Mouse (Mus musculus) forebrain, embryonic 14.5 days (tissue): ENCODE measurements around the gene Hrct1. TPM values are rescaled to one million over a fixed set of nuclear protein-coding genes. Genes with fewer than 3 reads are reported as not detected.

Experiments used
- ATAC-seq: fragments of 200-750 bp; cut with Nextera tagmentation; 2 replicates; pipeline ENCODE4 v1.8.0; 2017; ENCODE audit warnings: mild to moderate bottlenecking, moderate library complexity
- DNase-seq: peaks from one replicate; pipeline ENCODE4 v3.0.0-alpha.2; 2015; ENCODE audit warnings: low spot score
- H3K27ac ChIP-seq: fragments of 300-500 bp; sonication (generic); 2 replicates; pipeline ENCODE4 v1.5.1; 2014; ENCODE audit warnings: low read depth, mild to moderate bottlenecking, control low read depth, low read length, moderate library complexity
- H3K27me3 ChIP-seq: fragments of 300-500 bp; sonication (generic); replicated peaks from 2 replicates; pipeline ENCODE4 v1.6.1; 2014; ENCODE audit warnings: low read length, control low read depth, mixed read lengths; ENCODE audit not compliant: control insufficient read depth, insufficient read depth
- H3K36me3 ChIP-seq: fragments of 300-500 bp; sonication (generic); 2 replicates; pipeline ENCODE4 v1.6.1; 2014; ENCODE audit warnings: low read length, control low read depth; ENCODE audit not compliant: control insufficient read depth, insufficient read depth
- H3K4me1 ChIP-seq: fragments of 300-500 bp; sonication (generic); 2 replicates; pipeline ENCODE4 v1.6.1; 2014; ENCODE audit warnings: antibody characterized with exemption, low read length, control low read depth; ENCODE audit not compliant: control insufficient read depth, insufficient read depth
- H3K4me2 ChIP-seq: fragments of 300-500 bp; sonication (generic); 2 replicates; pipeline ENCODE4 v1.6.1; 2014; ENCODE audit warnings: mild to moderate bottlenecking, control low read depth, low read length
- H3K4me3 ChIP-seq: fragments of 300-500 bp; sonication (generic); 2 replicates; pipeline ENCODE4 v1.5.1; 2014; ENCODE audit warnings: low read depth, low read length, control low read depth
- H3K9ac ChIP-seq: fragments of 300-500 bp; sonication (generic); 2 replicates; pipeline ENCODE4 v1.6.1; 2014; ENCODE audit warnings: mild to moderate bottlenecking, low read length, control low read depth, moderate library complexity
- H3K9me3 ChIP-seq: fragments of 300-500 bp; sonication (generic); replicated peaks from 2 replicates; pipeline ENCODE4 v1.6.1; 2016; ENCODE audit warnings: low read length, control low read depth, mixed read lengths; ENCODE audit not compliant: control insufficient read depth
- WGBS: fragments of 180-500 bp; shearing (Covaris S2); extraction: QIAGEN DNeasy Blood & Tissue Kit; methylation state at CpG from one replicate; pipeline ENCODE4 v1.1.7; 2014; 5-methylcytosine and 5-hydroxymethylcytosine counted together
- polyA plus RNA-seq: library from polyadenylated mRNA; unstranded; fragments of >200 nt; fragmentation: Nextera tagmentation; extraction: Ambion mirVana; gene quantifications from 2 replicates; pipeline ENCODE4 v1.2.1, GENCODE M21; 2014

Hrct1 gene
- polyA plus RNA-seq, 1 experiment from 2014 or later: 0.36 TPM

DNA sequence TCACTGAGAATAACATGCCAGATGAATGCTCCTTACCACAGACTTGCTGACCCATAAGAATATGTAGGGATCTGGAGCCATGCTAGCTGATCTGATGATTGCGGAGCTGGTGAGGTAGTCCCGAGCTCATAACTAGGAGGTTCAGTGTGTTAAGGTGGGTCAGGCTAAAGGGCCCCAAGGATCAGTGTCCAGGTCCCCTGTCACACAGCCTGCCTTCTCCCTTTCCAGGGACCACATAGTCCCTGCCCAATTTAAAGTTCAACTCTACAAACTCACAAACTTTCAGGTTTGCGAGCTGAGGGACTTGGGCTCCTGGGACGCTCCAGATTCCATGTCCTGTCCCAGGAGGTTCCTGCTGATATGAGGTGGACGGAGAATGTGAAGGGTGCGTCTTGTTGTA lies 26.3 kb upstream of the Hrct1 start, which contains the start of gene Olfr70:
Gene Olfr70, minus strand, starts transcription at position 101 of the 400 bp plus-strand sequence.
- no peak for ATAC-seq
- no peak within 1 kb of the TSS for H3K27ac ChIP-seq
- WGBS: 92% methylated on average over 6 of the region's 6 CpGs

GRCm38 (mm10) chr4:43703439-43703838 lies 23.5 kb upstream of the Hrct1 start:
- DNase-seq (no peak), ATAC-seq (no peak)
- H3K4me1 ChIP-seq: no peaks in the 10 kb centered on the region
- H3K36me3 ChIP-seq: no peaks in the 10 kb centered on the region
- H3K9me3 ChIP-seq: no peaks in the 10 kb centered on the region
- no peak overlapping the region for H3K4me2 ChIP-seq
- H3K4me3 ChIP-seq: no peak overlapping the region
- no peaks in the 10 kb centered on the region for H3K27me3 ChIP-seq
- no peak overlapping the region for H3K27ac ChIP-seq
- WGBS: 78% methylated on average over 6 of the region's 6 CpGs
- no peak overlapping the region for H3K9ac ChIP-seq

More for the DNA sequence above, 26.3 kb upstream of the Hrct1 start, which contains the start of gene Olfr70:
- no peak for DNase-seq
- Histone ChIP-seq H3K9me3 (no peaks in the 10 kb centered on the region), H3K4me3 (no peak within 1 kb of the TSS), H3K36me3 (no peaks in the 10 kb centered on the region), H3K4me2 (no peak within 1 kb of the TSS), H3K4me1 (no peaks in the 10 kb centered on the region), H3K9ac (no peak within 1 kb of the TSS), H3K27me3 (no peaks in the 10 kb centered on the region)

DNA sequence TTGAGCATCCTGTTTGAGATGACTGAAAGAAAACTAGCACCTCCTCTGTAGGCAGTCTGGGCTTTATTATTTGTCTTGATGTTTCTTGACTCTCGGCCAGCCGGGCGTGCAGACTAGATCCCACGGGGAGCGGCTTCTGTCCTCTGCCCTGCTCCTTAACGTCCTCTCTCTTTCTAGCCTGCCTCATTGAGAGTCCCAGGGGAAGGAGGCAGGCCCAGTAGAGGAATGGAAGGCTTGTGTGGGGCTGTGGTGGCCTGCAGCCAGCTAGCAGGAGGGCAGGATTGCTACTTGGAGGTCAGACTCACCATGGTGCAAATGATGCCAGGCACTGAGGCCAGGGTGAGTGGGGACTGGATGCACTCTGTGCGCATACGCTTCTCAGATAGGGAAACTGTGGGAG lies 23.1 kb upstream of the Hrct1 start:
- WGBS: 85% methylated on average over 8 of the region's 8 CpGs
- ATAC-seq: no peak
- H3K36me3 ChIP-seq: no peaks in the 10 kb centered on the region
- no peak overlapping the region for H3K9ac ChIP-seq
- no peak overlapping the region for H3K4me2 ChIP-seq
- no peak overlapping the region for H3K27ac ChIP-seq
- no peak overlapping the region for H3K4me3 ChIP-seq
- no peak for DNase-seq
- no peaks in the 10 kb centered on the region for H3K27me3 ChIP-seq
- no peaks in the 10 kb centered on the region for H3K4me1 ChIP-seq
- no peaks in the 10 kb centered on the region for H3K9me3 ChIP-seq

- Histone ChIP-seq H3K4me3 (no peak overlapping the region), H3K9ac (no peak overlapping the region), H3K4me1 (no peaks in the 10 kb centered on the region), H3K36me3 (no peaks in the 10 kb centered on the region), H3K27ac (no peak overlapping the region), H3K4me2 (no peak overlapping the region), H3K27me3 (no peaks in the 10 kb centered on the region), H3K9me3 (no peaks in the 10 kb centered on the region)
- DNase-seq (no peak), ATAC-seq (no peak)
- WGBS: 86% methylated on average over 13 of the region's 13 CpGs
Observed at GRCm38 (mm10) chr4:43705991-43706390, 21.0 kb upstream of the Hrct1 start.

DNA sequence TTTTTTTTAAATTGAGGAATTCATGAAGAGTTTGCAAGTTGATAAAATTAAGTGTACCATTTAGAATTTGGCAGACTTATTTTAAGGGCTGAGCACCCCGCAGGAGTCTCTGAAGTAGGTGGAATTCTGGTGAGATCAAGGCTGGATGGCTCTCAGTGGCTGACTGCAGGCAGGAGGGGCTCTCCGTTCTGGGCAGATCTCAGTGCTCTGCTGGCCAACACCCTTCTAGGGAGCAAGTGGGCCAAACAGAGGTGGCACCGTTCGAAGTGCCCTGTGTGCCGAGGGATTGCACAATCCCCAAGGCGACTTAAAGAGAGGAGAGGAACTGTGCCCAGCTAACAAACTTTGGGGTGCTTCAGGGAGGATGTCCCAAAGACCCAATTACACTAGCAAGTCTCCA lies 17.1 kb upstream of the Hrct1 start, which contains the start of gene Olfr71:
Gene Olfr71, minus strand, starts transcription at position 387 of the 400 bp plus-strand sequence.
- no peak within 1 kb of the TSS for H3K4me3 ChIP-seq
- no peak within 1 kb of the TSS for H3K27ac ChIP-seq
- H3K36me3 ChIP-seq: no peaks in the 10 kb centered on the region
- no peak within 1 kb of the TSS for H3K4me2 ChIP-seq
- ATAC-seq (no peak), DNase-seq (no peak)
- no peaks in the 10 kb centered on the region for H3K27me3 ChIP-seq
- no peaks in the 10 kb centered on the region for H3K4me1 ChIP-seq
- no peaks in the 10 kb centered on the region for H3K9me3 ChIP-seq
- H3K9ac ChIP-seq: no peak within 1 kb of the TSS
- WGBS: 80% methylated on average over 6 of the region's 6 CpGs

- H3K27ac ChIP-seq: no peak overlapping the region
- H3K4me3 ChIP-seq: no peak overlapping the region
- H3K27me3 ChIP-seq: no peaks in the 10 kb centered on the region
- no peaks in the 10 kb centered on the region for H3K36me3 ChIP-seq
- WGBS: 0% methylated on average over 2 of the region's 2 CpGs
- no peaks in the 10 kb centered on the region for H3K9me3 ChIP-seq
- H3K4me2 ChIP-seq: no peak overlapping the region
- ATAC-seq (no peak), DNase-seq (peak; percentile 74)
- H3K4me1 ChIP-seq: no peaks in the 10 kb centered on the region
- no peak overlapping the region for H3K9ac ChIP-seq
Observed at GRCm38 (mm10) chr4:43711821-43712220, 15.2 kb upstream of the Hrct1 start.

GRCm38 (mm10) chr4:43713652-43714219 lies 13.3 kb upstream of the Hrct1 start:
- H3K4me1 ChIP-seq: no peaks in the 10 kb centered on the region
- H3K4me3 ChIP-seq: no peak overlapping the region
- no peaks in the 10 kb centered on the region for H3K27me3 ChIP-seq
- DNase-seq (peak; percentile 78), ATAC-seq (no peak)
- no peaks in the 10 kb centered on the region for H3K9me3 ChIP-seq
- H3K9ac ChIP-seq: no peak overlapping the region
- H3K27ac ChIP-seq: no peak overlapping the region
- H3K4me2 ChIP-seq: no peak overlapping the region
- H3K36me3 ChIP-seq: no peaks in the 10 kb centered on the region
- 38% methylated on average over 7 of the region's 7 CpGs for WGBS

- H3K9me3 ChIP-seq: no peaks in the 10 kb centered on the region
- peak overlapping the region; percentile 65 for H3K27ac ChIP-seq
- 61% methylated on average over 13 of the region's 16 CpGs for WGBS
- H3K27me3 ChIP-seq: no peaks in the 10 kb centered on the region
- H3K36me3 ChIP-seq: no peaks in the 10 kb centered on the region
- ATAC-seq (peak; percentile 46), DNase-seq (peak; percentile 71)
- peaks cover 3% of the 10 kb centered on the region; the same call in 1 of the 2 replicates for H3K4me1 ChIP-seq
- H3K9ac ChIP-seq: no peak overlapping the region
- no peak overlapping the region for H3K4me2 ChIP-seq
- no peak overlapping the region for H3K4me3 ChIP-seq
Observed at GRCm38 (mm10) chr4:43720491-43721228, 6.3 kb upstream of the Hrct1 start.

GRCm38 (mm10) chr4:43722191-43722590 lies 4.8 kb upstream of the Hrct1 start:
- H3K36me3 ChIP-seq: no peaks in the 10 kb centered on the region
- no peaks in the 10 kb centered on the region for H3K9me3 ChIP-seq
- no peak for ATAC-seq

More at GRCm38 (mm10) chr4:43722191-43722590, 4.8 kb upstream of the Hrct1 start:
- H3K4me2 ChIP-seq: no peak overlapping the region
- peaks cover 3% of the 10 kb centered on the region; the same call in 1 of the 2 replicates for H3K4me1 ChIP-seq
- no peaks in the 10 kb centered on the region for H3K27me3 ChIP-seq
- DNase-seq: peak; percentile 20
- WGBS: 86% methylated on average over 4 of the region's 4 CpGs
- no peak overlapping the region for H3K9ac ChIP-seq
- no peak overlapping the region for H3K4me3 ChIP-seq
- H3K27ac ChIP-seq: 0 out of 2 replicates have a peak overlapping the region, but pooled peaks have one; percentile 33
